Mouse (Mus musculus) E14TG2a.4 (cell line): ENCODE data around the gene 4930467E23Rik.
"Not testable (repeated sequence)": the region's sequence is repeated elsewhere in the genome, so short reads cannot be mapped to it uniquely, and the experiment has no call there.

Experiments
- CTCF ChIP-seq: conservative IDR thresholded peaks from 2 replicates; pipeline ENCODE4 v1.5.1; 2014; ENCODE audit warnings: low read length
- NANOG ChIP-seq: IDR thresholded peaks from 2 replicates; pipeline ENCODE4 v1.6.1; 2014; ENCODE audit warnings: borderline replicate concordance, low read length, mixed read lengths

- not testable (repeated sequence) for TF ChIP-seq CTCF, NANOG
Observed at GRCm38 (mm10) chr8:19754178-19754577, 24.8 kb downstream of the 4930467E23Rik start.
